Mouse (Mus musculus) neural tube, embryonic 10.5 days (tissue): ENCODE measurements around the gene S1pr3.
A peak's percentile ranks its signal among the peaks of the same experiment; 100 is the strongest.

Experiments used
- DNase-seq: peaks from one replicate; pipeline ENCODE4 v3.0.0-alpha.2; 2017; ENCODE audit warnings: low spot score; ENCODE audit errors: extremely low spot score

Gene S1pr3

DNA sequence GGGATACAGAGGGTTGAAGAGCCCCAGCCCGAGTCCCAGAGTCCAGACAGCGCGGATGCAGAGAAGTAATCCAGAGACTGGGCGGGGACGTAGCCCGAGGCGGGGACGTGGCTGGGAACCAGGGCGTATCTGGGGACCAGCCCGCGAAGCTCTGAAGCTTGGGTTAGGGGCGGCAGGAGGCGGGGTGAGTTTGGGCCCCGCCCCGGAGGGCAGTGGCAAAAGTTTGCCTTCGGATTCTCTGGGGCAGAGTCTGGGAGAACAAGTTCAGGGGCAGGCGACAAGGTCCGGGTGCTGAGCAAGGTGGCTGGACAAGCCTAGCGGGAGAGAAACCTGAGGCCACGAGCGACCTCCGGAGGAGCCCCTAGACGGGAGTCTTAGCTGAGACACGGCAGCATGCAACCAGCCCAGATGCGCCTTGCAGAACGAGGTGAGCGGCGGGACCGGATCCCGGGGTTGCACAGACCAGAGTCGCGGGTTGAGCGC lies at the start of gene S1pr3:
Gene S1pr3, plus strand, starts transcription at position 121 of the 483 bp plus-strand sequence.
- peak; percentile 80 for DNase-seq

DNA sequence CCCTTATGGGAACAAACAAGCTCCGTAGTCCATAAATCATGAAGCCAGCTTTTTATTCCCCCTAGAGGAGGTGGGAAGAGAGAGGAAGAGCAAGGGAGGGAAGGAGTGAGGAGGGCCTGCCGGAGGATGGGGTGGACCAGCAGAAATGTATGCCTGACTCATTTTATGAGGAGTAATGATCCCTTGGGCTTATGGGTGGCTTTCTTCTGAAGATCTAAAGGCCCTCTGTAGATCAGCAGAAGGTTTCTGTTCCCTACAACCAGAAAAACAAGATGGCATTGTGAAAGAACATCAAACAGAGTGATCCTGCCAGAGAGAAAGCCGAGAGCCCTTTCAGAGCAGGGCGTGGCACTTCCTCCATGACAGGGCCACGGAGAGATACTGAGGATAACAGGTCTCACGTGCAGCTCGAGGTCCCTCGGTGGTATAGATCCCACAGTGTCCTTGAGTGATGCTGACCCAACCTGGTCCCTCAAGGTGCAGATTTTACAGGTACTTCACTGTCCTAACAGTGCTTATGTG lies 47.9 kb upstream of the S1pr3 start:
- DNase-seq = no peak

GRCm38 (mm10) chr13:51363390-51363789 lies 45.0 kb upstream of the S1pr3 start:
- DNase-seq = no peak

- DNase-seq = no peak
Measured at GRCm38 (mm10) chr13:51363985-51364384, 44.5 kb upstream of the S1pr3 start.

DNA sequence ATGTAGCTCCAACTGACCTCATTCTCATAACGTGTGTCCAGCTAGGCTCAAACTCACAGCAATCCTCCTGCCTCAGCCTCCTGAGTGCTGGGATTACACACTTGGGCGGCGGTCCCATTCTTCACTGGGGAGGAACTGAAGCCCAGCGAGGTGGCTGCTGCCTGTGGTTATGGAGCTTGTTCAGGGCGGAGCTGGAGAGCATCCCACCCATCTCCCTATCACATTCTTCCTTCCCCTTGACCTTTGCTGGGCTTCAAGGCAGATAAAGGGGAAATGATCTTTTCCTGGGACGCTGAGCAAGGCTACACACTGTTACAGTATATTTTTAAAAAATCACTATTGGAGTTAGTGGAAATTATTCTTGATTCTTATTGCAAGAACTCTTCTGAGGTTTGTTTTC lies 43.2 kb upstream of the S1pr3 start:
- DNase-seq = no peak

DNA sequence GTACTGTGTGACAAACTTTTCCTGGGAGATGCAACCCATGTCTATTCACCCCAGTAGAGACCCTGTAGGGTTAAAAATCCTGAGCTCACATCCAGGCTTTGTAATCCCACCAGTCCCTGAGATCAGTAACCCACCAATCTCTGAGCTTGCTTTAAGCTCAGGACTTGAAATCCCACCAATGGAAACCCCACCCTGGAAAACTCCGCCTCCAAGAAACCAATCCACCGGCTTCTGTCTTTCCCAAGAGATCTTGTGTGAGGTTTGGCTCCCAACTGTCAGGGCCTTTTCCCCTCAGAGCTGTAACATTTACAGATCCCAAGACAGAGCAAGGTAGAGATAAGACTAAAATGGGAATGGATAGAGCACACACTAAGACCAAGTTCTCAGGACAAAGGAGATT lies 40.1 kb upstream of the S1pr3 start:
- DNase-seq = no peak

- no peak for DNase-seq
Measured at GRCm38 (mm10) chr13:51369354-51369753, 39.1 kb upstream of the S1pr3 start.

GRCm38 (mm10) chr13:51373086-51373485 lies 35.4 kb upstream of the S1pr3 start:
- DNase-seq = no peak

- no peak for DNase-seq
Measured at GRCm38 (mm10) chr13:51374026-51374807, 34.2 kb upstream of the S1pr3 start.

DNA sequence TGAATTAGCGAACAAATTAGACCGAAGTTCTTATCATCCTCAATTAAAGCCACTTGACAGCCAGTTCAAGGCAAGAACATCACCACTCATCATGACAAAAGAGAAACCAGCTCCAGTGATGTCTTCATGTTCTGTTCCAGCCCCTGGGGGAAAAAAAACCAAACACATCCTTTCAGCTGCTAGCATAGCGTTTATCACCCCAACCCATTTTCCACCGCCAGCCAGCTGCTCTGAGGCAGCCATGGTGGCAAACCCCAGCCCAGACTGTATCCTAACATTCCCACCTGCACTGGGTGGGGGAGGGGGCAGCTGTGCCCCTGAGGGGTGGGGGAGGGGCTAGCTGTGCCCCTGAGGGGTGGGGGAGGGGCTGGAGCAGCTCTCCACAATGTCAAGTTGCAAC lies 30.3 kb upstream of the S1pr3 start:
- DNase-seq = peak; percentile 39

GRCm38 (mm10) chr13:51379596-51379995 lies 28.8 kb upstream of the S1pr3 start:
- DNase-seq = peak; percentile 79

- no peak for DNase-seq
Measured at GRCm38 (mm10) chr13:51381498-51381897, 26.9 kb upstream of the S1pr3 start.

DNA sequence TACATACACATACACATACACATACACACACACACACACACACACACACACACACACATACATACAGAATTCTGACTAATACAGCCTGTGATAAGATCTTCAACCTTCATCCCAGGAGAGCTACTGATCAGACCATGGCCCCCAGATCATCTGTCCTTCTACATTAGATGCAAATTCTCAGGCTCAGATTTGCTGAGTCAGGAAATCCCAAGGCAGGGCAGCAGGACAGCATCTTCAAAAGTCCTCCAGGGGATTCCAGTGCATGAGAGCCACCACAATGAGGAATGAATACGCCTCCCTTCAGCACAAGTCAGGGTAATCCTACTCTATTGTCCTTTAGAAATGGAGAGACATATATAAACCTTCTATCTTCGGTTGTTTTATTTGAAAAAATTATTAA lies 23.5 kb upstream of the S1pr3 start:
- DNase-seq = no peak

GRCm38 (mm10) chr13:51387908-51388307 lies 20.5 kb upstream of the S1pr3 start:
- no peak for DNase-seq

- no peak for DNase-seq
Measured at GRCm38 (mm10) chr13:51390398-51390797, 18.0 kb upstream of the S1pr3 start.

- no peak for DNase-seq
Measured at GRCm38 (mm10) chr13:51391359-51391916, 17.0 kb upstream of the S1pr3 start.

GRCm38 (mm10) chr13:51392256-51392655 lies 16.2 kb upstream of the S1pr3 start:
- no peak for DNase-seq

DNA sequence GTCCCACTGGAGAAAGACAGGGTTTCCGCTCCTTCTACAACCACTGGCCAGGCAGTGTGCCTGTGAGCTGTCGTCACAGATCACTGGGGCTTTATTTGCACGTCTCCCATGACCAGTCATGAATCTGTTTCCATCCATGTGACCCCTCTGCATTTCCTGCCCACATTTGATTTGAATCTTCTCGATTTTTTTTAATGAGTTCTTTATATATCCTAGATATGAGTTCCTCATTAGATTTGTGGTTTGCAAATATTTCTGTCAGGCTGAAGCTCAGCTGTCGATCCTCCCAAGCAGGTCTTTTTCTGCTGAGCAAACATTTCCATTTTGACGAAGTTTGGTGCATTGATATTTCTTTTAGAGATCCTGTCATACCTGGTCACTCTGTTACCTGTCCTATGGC lies 10.6 kb upstream of the S1pr3 start:
- DNase-seq = no peak

GRCm38 (mm10) chr13:51399562-51399961 lies 8.9 kb upstream of the S1pr3 start:
- no peak for DNase-seq

DNA sequence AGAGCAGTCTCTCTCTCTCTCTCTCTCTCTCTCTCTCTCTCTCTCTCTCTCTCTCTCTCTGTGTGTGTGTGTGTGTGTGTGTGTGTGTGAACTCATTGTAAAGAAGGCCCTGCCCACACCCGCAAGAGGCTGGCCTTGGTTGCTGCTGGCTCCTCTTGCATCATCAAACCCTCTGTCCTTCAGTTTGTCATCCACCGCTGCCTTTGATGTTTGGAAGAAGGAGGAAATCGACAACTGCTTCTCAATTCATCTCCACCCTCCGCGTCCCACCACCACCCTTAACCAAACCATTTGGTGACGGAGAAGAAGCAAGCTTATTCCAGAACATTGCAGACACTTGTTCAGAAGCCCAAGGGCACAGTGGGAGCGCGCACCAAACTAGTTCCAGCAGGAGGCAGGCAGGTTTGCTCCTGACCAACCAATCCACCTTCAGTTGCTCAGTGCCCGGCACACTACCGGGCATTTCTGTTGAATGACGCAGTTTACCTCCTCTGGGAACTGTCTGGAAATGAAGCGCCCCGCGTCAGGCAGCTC lies 8.2 kb upstream of the S1pr3 start:
- no peak for DNase-seq

- peak; percentile 71 for DNase-seq
Measured at GRCm38 (mm10) chr13:51400736-51401501, 7.5 kb upstream of the S1pr3 start.

DNA sequence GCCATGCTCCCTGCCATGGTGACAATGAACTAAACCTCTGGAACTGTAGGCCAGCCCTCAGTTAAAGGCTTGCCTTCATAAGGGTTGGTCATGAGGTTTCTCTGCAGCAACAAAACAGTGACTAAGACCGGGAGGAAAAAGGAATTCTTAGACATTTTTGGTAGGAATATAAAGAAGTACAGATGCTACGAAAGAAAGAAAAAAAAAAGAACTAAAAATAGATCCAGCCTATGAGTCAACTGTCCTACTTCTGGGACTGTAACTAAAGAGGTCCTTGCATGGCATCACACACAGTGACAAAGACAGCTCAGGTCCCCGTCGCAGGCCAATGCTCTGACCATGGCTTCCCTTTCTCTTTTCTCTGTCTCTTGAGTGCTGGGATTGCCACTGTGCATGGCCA lies 3.9 kb upstream of the S1pr3 start:
- DNase-seq = no peak
